Mouse (Mus musculus) kidney, adult 2 months (tissue): ENCODE results near the gene Pgap3. TPM values are rescaled to one million over a fixed set of nuclear protein-coding genes. Genes with fewer than 3 reads are reported as not detected.

Experiments
- DNase-seq: peaks from one replicate; pipeline ENCODE4 v3.0.0; 2021
- H3K27ac ChIP-seq: fragments of 200-500 bp; 2 replicates; pipeline ENCODE4 v1.5.1; 2012; ENCODE audit warnings: low read depth, low read length, control low read depth, inconsistent platforms; ENCODE audit not compliant: insufficient read depth
- H3K27me3 ChIP-seq: fragments of 200-500 bp; replicated peaks from 2 replicates; pipeline ENCODE4 v1.6.1; 2012; ENCODE audit warnings: mild to moderate bottlenecking, moderate library complexity, low read length, inconsistent platforms; ENCODE audit not compliant: control insufficient read depth, insufficient read depth
- H3K36me3 ChIP-seq: fragments of 200-500 bp; 2 replicates; pipeline ENCODE4 v1.6.1; 2012; ENCODE audit warnings: mild to moderate bottlenecking, moderate library complexity, low read length, inconsistent platforms; ENCODE audit not compliant: control insufficient read depth, insufficient read depth
- H3K4me1 ChIP-seq: fragments of 200-500 bp; 2 replicates; pipeline ENCODE4 v1.6.1; 2011; ENCODE audit warnings: low read length; ENCODE audit not compliant: control insufficient read depth, insufficient read depth
- H3K4me3 ChIP-seq: fragments of 200-500 bp; 2 replicates; pipeline ENCODE4 v1.5.1; 2011; ENCODE audit warnings: mild to moderate bottlenecking, low read depth, low read length, control low read depth; ENCODE audit not compliant: insufficient read depth
- CTCF ChIP-seq: fragments of 200-500 bp; conservative IDR thresholded peaks from 2 replicates; pipeline ENCODE4 v1.5.1; 2011; ENCODE audit warnings: low read depth, mild to moderate bottlenecking, control low read depth, low read length, moderate library complexity, mixed read lengths; ENCODE audit not compliant: insufficient read depth, insufficient read length
- POLR2A ChIP-seq: fragments of 200-500 bp; IDR thresholded peaks from one replicate; pipeline ENCODE4 v1.6.1; 2011; ENCODE audit warnings: low read depth, low read length, control low read depth
- WGBS: fragments of 180-500 bp; shearing (Covaris S2); methylation state at CpG from one replicate; pipeline ENCODE4 v1.1.7; 2018; 5-methylcytosine and 5-hydroxymethylcytosine counted together
- polyA plus RNA-seq: library from polyadenylated mRNA; depleted of rRNA; stranded (reverse); fragments of >200 nt; gene quantifications from 2 replicates; pipeline ENCODE4 v1.2.3, GENCODE M21; 2012

Gene Pgap3
- polyA plus RNA-seq, 1 experiment: 32.2 TPM

DNA sequence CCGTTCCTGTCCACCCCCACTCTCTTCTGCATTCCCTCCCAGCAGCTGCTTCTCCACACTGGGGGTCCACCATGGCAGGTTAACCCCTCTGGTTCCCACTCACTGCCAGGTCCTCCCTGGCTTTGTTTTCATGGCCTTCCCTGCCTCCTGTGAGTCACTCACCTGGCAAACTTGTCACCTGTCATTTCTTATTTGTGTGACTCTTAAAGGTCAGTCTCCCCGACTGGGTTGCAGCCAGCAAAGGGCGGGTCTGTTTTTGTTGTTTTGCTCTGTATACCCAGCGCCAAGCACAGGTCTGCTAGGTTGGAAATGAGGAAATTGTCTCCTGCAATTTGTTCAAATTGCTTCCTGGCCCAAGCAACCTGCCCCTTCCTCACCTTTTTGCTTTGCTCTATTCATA lies 45.4 kb upstream of the Pgap3 start:
- Histone ChIP-seq H3K36me3 (no peaks in the 10 kb centered on the region; the same call in 1 of the 2 replicates), H3K4me1 (peaks cover 24% of the 10 kb centered on the region), H3K27ac (peak overlapping the region; percentile 98), H3K4me3 (no peak overlapping the region), H3K27me3 (no peaks in the 10 kb centered on the region)
- 33% methylated on average over 4 of the region's 4 CpGs for WGBS
- DNase-seq: peak; percentile 89
- no peak for TF ChIP-seq POLR2A
- TF ChIP-seq CTCF: no peak

DNA sequence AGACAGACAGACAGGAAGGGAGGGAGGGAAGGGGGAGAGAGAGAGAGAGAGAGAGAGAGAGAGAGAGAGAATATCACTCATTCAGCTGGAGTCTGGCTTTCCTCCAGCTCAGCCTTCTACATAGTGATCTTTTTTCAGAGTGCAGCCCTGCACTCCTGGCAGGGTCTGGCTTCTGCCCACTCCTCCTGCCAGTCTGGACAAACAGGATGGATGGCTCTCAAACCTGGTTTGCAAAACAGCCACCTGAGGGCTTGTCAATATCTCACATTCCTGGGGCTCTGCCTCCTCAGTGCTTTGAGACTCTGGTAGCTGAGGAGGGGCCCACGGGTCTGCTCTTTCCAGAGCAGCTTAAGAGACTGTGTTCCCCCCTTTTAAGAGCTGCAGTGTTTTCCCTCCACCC lies 44.9 kb upstream of the Pgap3 start:
- DNase-seq: peak; percentile 32
- H3K27me3 ChIP-seq: no peaks in the 10 kb centered on the region
- no peak overlapping the region for H3K4me3 ChIP-seq
- WGBS: 33% methylated on average over 1 of the region's 1 CpGs
- H3K36me3 ChIP-seq: no peaks in the 10 kb centered on the region
- H3K4me1 ChIP-seq: peaks cover 20% of the 10 kb centered on the region
- peak overlapping the region; percentile 98 for H3K27ac ChIP-seq
- TF ChIP-seq CTCF: no peak
- no peak for TF ChIP-seq POLR2A

GRCm38 (mm10) chr11:98443688-98444087 lies 43.4 kb upstream of the Pgap3 start:
- no peak for DNase-seq
- no peak overlapping the region for H3K27ac ChIP-seq
- no peaks in the 10 kb centered on the region for H3K27me3 ChIP-seq
- no peaks in the 10 kb centered on the region for H3K36me3 ChIP-seq
- peaks cover 9% of the 10 kb centered on the region; the same call in 1 of the 2 replicates for H3K4me1 ChIP-seq
- TF ChIP-seq POLR2A: no peak
- TF ChIP-seq CTCF: no peak
- no peak overlapping the region for H3K4me3 ChIP-seq
- WGBS: 94% methylated on average over 1 of the region's 1 CpGs

- 2% methylated on average over 43 of the region's 43 CpGs for WGBS
- peaks cover 11% of the 10 kb centered on the region; the same call in 1 of the 2 replicates for H3K4me1 ChIP-seq
- no peaks in the 10 kb centered on the region for H3K27me3 ChIP-seq
- H3K4me3 ChIP-seq: peak within 1 kb of the TSS; percentile 87
- peak within 1 kb of the TSS; percentile 79 for H3K27ac ChIP-seq
- no peaks in the 10 kb centered on the region; the same call in none of the 2 replicates for H3K36me3 ChIP-seq
- DNase-seq: peak; percentile 97
- TF ChIP-seq CTCF (peak; percentile 91), POLR2A (peak; percentile 34)
These were observed 38.3 kb upstream of the Pgap3 start, which contains the start of gene Mien1 for GRCm38 (mm10) chr11:98438331-98439158. Mien1 (minus strand) TSS chr11:98438991.

GRCm38 (mm10) chr11:98437441-98437840 lies 37.2 kb upstream of the Pgap3 start:
- Histone ChIP-seq H3K27me3 (no peaks in the 10 kb centered on the region), H3K36me3 (peaks cover 3% of the 10 kb centered on the region), H3K27ac (no peak overlapping the region), H3K4me3 (0 out of 2 replicates have a peak overlapping the region, but pooled peaks have one; percentile 87), H3K4me1 (peaks cover 11% of the 10 kb centered on the region; the same call in 1 of the 2 replicates)
- TF ChIP-seq POLR2A: no peak
- TF ChIP-seq CTCF: no peak
- WGBS: 50% methylated on average over 6 of the region's 6 CpGs
- DNase-seq: peak; percentile 57

- no peaks in the 10 kb centered on the region for H3K27me3 ChIP-seq
- 88% methylated on average over 9 of the region's 9 CpGs for WGBS
- peaks cover 3% of the 10 kb centered on the region for H3K36me3 ChIP-seq
- no peak for TF ChIP-seq POLR2A
- no peak for TF ChIP-seq CTCF
- no peak overlapping the region for H3K4me3 ChIP-seq
- DNase-seq: no peak
- H3K4me1 ChIP-seq: peaks cover 11% of the 10 kb centered on the region; the same call in 1 of the 2 replicates
- H3K27ac ChIP-seq: no peak overlapping the region
These were observed 35.4 kb upstream of the Pgap3 start for GRCm38 (mm10) chr11:98435723-98436122.
